Mouse (Mus musculus): Measurements from ENCODE around the gene Nav2. TPM values are rescaled to one million over a fixed set of nuclear protein-coding genes. Genes with fewer than 3 reads are reported as not detected.

Gene Nav2
- total and polyA plus RNA-seq, 3 experiments = under 0.01 TPM; not detected in 2

DNA sequence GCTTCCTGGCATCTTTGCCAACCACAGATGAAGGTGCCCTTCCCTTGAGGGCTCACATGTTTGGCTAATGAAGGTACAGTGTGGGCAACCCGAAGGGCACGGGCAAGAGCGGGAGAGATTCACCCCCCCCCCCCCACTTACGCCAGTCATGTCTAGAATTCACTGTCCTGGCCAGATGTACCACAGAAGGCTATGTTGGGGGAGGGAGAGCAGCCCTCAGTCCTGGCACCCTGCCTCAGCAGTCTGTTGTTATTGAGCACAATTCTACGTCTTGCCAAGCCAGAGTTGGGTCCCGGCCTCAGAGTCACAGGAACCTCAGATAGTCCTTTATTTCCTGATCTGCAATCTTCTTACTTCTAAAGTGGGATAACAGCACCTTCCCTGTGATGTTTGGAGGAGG, 357.9 kb downstream of the Nav2 start:
- Histone ChIP-seq H3K4me3 (replicated peaks in 1 of 3; ENCODE audit: low read depth in 2 of 3, low read length in 2 of 3, poor library complexity in 1 of 3) (no peak overlapping the region), H3K36me3 (replicated peaks in 1 of 2; ENCODE audit: control insufficient read depth in 1 of 2, insufficient read depth in 1 of 2, low read length in 1 of 2) (no peaks in the 10 kb centered on the region), H3K27me3 (replicated peaks) (peaks cover 81% of the 10 kb centered on the region), H3K9ac (ENCODE audit: insufficient read depth, low read depth) (no peak overlapping the region), H3K27ac (ENCODE audit: insufficient read depth, low read depth) (no peak overlapping the region), H3K79me2 (replicated peaks; ENCODE audit: control insufficient read depth, extremely low read depth, insufficient read depth, poor library complexity, severe bottlenecking) (no peaks in the 10 kb centered on the region), H3K4me2 (ENCODE audit: insufficient read depth, low read depth, poor library complexity, severe bottlenecking) (no peak overlapping the region), H3K9me3 (replicated peaks; ENCODE audit: low read length) (no peaks in the 10 kb centered on the region), H3K4me1 (ENCODE audit: control insufficient read depth in 1 of 2, insufficient read depth in 2 of 2) (no peaks in the 10 kb centered on the region)
- in situ Hi-C loops (cut with MboI; ENCODE audit: low pct_ligation_motif_present, low pct_unique_long_range_greater_than_20kb, low sequenced_read_pairs) = loop anchor here (25.0 kb wide), 1 partner anchor 504 kb away; no protein-coding TSS in a partner anchor
- dilution Hi-C loops (cut with MboI; ENCODE audit: extremely low pct_ligation_motif_present, extremely low pct_unique_long_range_greater_than_20kb, low sequenced_read_pairs) = no loop called here
- DNase-seq (ENCODE audit: extremely low read depth) = no peak
- TF ChIP-seq JUND (conservative IDR thresholded peaks at IDR 0.05; ENCODE audit: low read depth, low read length) (no peak), IRF4 (IDR thresholded peaks at IDR 0.05; ENCODE audit: low read depth, low read length) (no peak), UBTF (IDR thresholded peaks at IDR 0.05; ENCODE audit: low read depth, low read length) (no peak), POLR2A (IDR thresholded peaks at IDR 0.05; ENCODE audit: low read depth, low read length) (no peak), E2F4 (IDR thresholded peaks at IDR 0.05; ENCODE audit: insufficient replicate concordance, low read depth, low read length) (no peak), RAD21 (IDR thresholded peaks at IDR 0.05; ENCODE audit: low read depth, low read length) (no peak), USF1 (IDR thresholded peaks at IDR 0.05; ENCODE audit: low read depth, low read length) (no peak), MAX (IDR thresholded peaks at IDR 0.05; ENCODE audit: low read length) (no peak), TBP (conservative IDR thresholded peaks at IDR 0.05; ENCODE audit: low read depth, low read length) (no peak), ZMIZ1 (IDR thresholded peaks at IDR 0.05; ENCODE audit: low read depth, low read length) (no peak), EP300 (IDR thresholded peaks at IDR 0.05; ENCODE audit: low read length) (no peak), MAFK (IDR thresholded peaks at IDR 0.05; ENCODE audit: insufficient replicate concordance, low read length) (no peak), ETS1 (conservative IDR thresholded peaks at IDR 0.05; ENCODE audit: low read depth, low read length) (no peak), BHLHE40 (IDR thresholded peaks at IDR 0.05; ENCODE audit: low read depth, low read length) (no peak), SIN3A (IDR thresholded peaks at IDR 0.05; ENCODE audit: low read length) (no peak), MEF2A (IDR thresholded peaks at IDR 0.05; ENCODE audit: borderline replicate concordance, low read depth, low read length) (no peak), SMC3 (IDR thresholded peaks at IDR 0.05; ENCODE audit: low read depth, low read length) (no peak), MXI1 (IDR thresholded peaks at IDR 0.05; ENCODE audit: low read depth, low read length) (no peak)

DNA sequence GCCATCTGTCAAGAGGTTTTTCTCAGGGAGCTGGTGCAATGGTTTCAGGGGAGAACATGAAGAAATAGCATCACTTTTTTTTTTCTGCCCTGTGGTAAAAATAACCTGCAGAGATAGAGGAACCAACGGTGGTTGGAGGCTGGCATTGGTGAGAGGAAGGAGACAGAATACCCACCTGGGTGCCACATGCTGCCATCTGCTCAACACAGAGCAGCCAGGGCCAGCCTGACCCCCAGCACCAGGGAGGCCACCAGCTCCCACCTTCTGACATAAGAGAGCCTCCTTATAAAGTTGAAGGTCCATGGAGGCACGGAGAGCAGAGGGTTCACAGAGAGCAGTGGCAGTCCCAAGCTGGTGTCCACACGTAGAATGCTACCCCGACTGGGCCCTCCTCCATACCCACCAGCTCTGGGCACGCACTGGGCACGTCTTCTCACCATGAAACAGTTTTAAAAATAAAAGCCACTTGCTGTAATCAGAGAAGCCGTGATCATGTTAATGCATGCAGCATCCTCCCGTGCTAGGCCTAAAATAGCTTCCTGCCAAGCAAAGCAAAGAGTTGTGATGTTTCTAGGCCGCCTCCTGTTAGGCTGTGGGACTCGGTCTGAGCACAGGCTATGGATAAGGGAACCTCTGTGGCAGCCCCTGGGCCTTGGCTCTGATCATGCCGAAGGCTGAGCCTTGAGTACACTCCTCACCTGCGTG, 359.3 kb downstream of the Nav2 start:
- Histone ChIP-seq H3K9ac (ENCODE audit: insufficient read depth, low read depth) (no peak overlapping the region), H3K36me3 (replicated peaks in 1 of 2; ENCODE audit: control insufficient read depth in 1 of 2, insufficient read depth in 1 of 2, low read length in 1 of 2) (no peaks in the 10 kb centered on the region), H3K27me3 (replicated peaks) (peaks cover 81% of the 10 kb centered on the region), H3K9me3 (replicated peaks; ENCODE audit: low read length) (no peaks in the 10 kb centered on the region), H3K4me2 (ENCODE audit: insufficient read depth, low read depth, poor library complexity, severe bottlenecking) (no peak overlapping the region), H3K4me1 (ENCODE audit: control insufficient read depth in 1 of 2, insufficient read depth in 2 of 2) (no peaks in the 10 kb centered on the region), H3K27ac (ENCODE audit: insufficient read depth, low read depth) (no peak overlapping the region), H3K4me3 (replicated peaks in 1 of 3; ENCODE audit: low read depth in 2 of 3, low read length in 2 of 3, poor library complexity in 1 of 3) (no peak overlapping the region), H3K79me2 (replicated peaks; ENCODE audit: control insufficient read depth, extremely low read depth, insufficient read depth, poor library complexity, severe bottlenecking) (no peaks in the 10 kb centered on the region)
- in situ Hi-C loops (cut with MboI; ENCODE audit: low pct_ligation_motif_present, low pct_unique_long_range_greater_than_20kb, low sequenced_read_pairs) (loop anchor here (25.0 kb wide), 1 partner anchor 505 kb away; no protein-coding TSS in a partner anchor), dilution Hi-C loops (cut with MboI; ENCODE audit: extremely low pct_ligation_motif_present, extremely low pct_unique_long_range_greater_than_20kb, low sequenced_read_pairs) (no loop called here)
- no peak for DNase-seq (ENCODE audit: extremely low read depth)
- no peak for TF ChIP-seq ELF1 (IDR thresholded peaks at IDR 0.05; ENCODE audit: low read depth, low read length)
- no peak for TF ChIP-seq POLR2AphosphoS2 (IDR thresholded peaks at IDR 0.05; ENCODE audit: low read depth, low read length)
- no peak for TF ChIP-seq IRF4 (IDR thresholded peaks at IDR 0.05; ENCODE audit: low read depth, low read length)
- TF ChIP-seq RCOR1 (conservative IDR thresholded peaks at IDR 0.05; ENCODE audit: low read depth, low read length) = no peak
- TF ChIP-seq ZKSCAN1 (IDR thresholded peaks at IDR 0.05; ENCODE audit: borderline replicate concordance, low read depth, low read length) = no peak
